Mouse (Mus musculus): ENCODE measurements around the gene Mdm2. TPM values are rescaled to one million over a fixed set of nuclear protein-coding genes. Genes with fewer than 3 reads are reported as not detected.
"Not testable (repeated sequence)": the region's sequence is repeated elsewhere in the genome, so short reads cannot be mapped to it uniquely, and the experiment has no call there.

Gene Mdm2
- total and polyA plus RNA-seq, 2 experiments from 2014 or later = 28.7 to 65.1 TPM

- ATAC-seq (ENCODE audit: low FRiP score) (peak; percentile 97), DNase-seq (ENCODE audit: low spot score) (peak; percentile 95)
- Histone ChIP-seq H3K27me3 (ENCODE audit: insufficient read depth, low read length) (no peaks in the 10 kb centered on the region), H3K36me3 (ENCODE audit: insufficient read depth, low read length) (peaks cover 9% of the 10 kb centered on the region), H3K4me2 (ENCODE audit: low read depth, low read length, poor library complexity, severe bottlenecking) (peak within 1 kb of the TSS; percentile 61), H3K4me1 (ENCODE audit: insufficient read depth, low read length) (peaks cover 9% of the 10 kb centered on the region; the same call in 1 of the 2 replicates), H3K4me3 (ENCODE audit: low read depth, low read length) (peak within 1 kb of the TSS; percentile 55), H3K9ac (replicated peaks; ENCODE audit: low read length, poor library complexity, severe bottlenecking) (peak within 1 kb of the TSS; percentile 63), H3K9me3 (ENCODE audit: low read length) (no peaks in the 10 kb centered on the region), H3K27ac (ENCODE audit: low read depth, low read length) (peak within 1 kb of the TSS; percentile 51; the same call in 1 of the 2 replicates)
- 15% methylated on average over 44 of the region's 46 CpGs for WGBS
- no peak for TF ChIP-seq CTCF (IDR thresholded peaks at IDR 0.05)
Measured at GRCm38 (mm10) chr10:117746297-117746883, 35.8 kb upstream of the Mdm2 start, which contains the start of gene Slc35e3. TSS of gene Slc35e3 (minus strand) at chr10:117746365.

GRCm38 (mm10) chr10:117745570-117746296 is 35.2 kb upstream of the Mdm2 start:
- not testable (repeated sequence) for H3K27me3 ChIP-seq (ENCODE audit: insufficient read depth, low read length); H3K4me1 ChIP-seq (ENCODE audit: insufficient read depth, low read length); DNase-seq (ENCODE audit: low spot score); H3K9me3 ChIP-seq (ENCODE audit: low read length); H3K36me3 ChIP-seq (ENCODE audit: insufficient read depth, low read length)
- Histone ChIP-seq H3K4me3 (ENCODE audit: low read depth, low read length) (peak overlapping the region; percentile 55), H3K9ac (replicated peaks; ENCODE audit: low read length, poor library complexity, severe bottlenecking) (peak overlapping the region; percentile 63), H3K27ac (ENCODE audit: low read depth, low read length) (peak overlapping the region; percentile 51; the same call in 1 of the 2 replicates), H3K4me2 (ENCODE audit: low read depth, low read length, poor library complexity, severe bottlenecking) (peak overlapping the region; percentile 61)
- ATAC-seq (ENCODE audit: low FRiP score) = peak; percentile 65
- under 1% methylated on average over 14 of the region's 46 CpGs for WGBS

GRCm38 (mm10) chr10:117743917-117744316 is 33.4 kb upstream of the Mdm2 start:
- ATAC-seq (ENCODE audit: low FRiP score) (no peak), DNase-seq (ENCODE audit: low spot score) (no peak)
- 80% methylated on average over 4 of the region's 4 CpGs for WGBS
- Histone ChIP-seq H3K4me2 (ENCODE audit: low read depth, low read length, poor library complexity, severe bottlenecking) (peak overlapping the region; percentile 61; the same call in 1 of the 2 replicates), H3K4me3 (ENCODE audit: low read depth, low read length) (no peak overlapping the region), H3K9me3 (ENCODE audit: low read length) (no peaks in the 10 kb centered on the region), H3K4me1 (ENCODE audit: insufficient read depth, low read length) (peaks cover 9% of the 10 kb centered on the region; the same call in 1 of the 2 replicates), H3K27me3 (ENCODE audit: insufficient read depth, low read length) (no peaks in the 10 kb centered on the region), H3K27ac (ENCODE audit: low read depth, low read length) (no peak overlapping the region), H3K36me3 (ENCODE audit: insufficient read depth, low read length) (peaks cover 17% of the 10 kb centered on the region), H3K9ac (replicated peaks; ENCODE audit: low read length, poor library complexity, severe bottlenecking) (no peak overlapping the region)
- TF ChIP-seq CTCF (IDR thresholded peaks at IDR 0.05) = no peak

GRCm38 (mm10) chr10:117743182-117743581 is 32.6 kb upstream of the Mdm2 start:
- 89% methylated on average over 2 of the region's 2 CpGs for WGBS
- Histone ChIP-seq H3K4me1 (ENCODE audit: insufficient read depth, low read length) (peaks cover 9% of the 10 kb centered on the region; the same call in 1 of the 2 replicates), H3K9ac (replicated peaks; ENCODE audit: low read length, poor library complexity, severe bottlenecking) (no peak overlapping the region), H3K27ac (ENCODE audit: low read depth, low read length) (no peak overlapping the region), H3K36me3 (ENCODE audit: insufficient read depth, low read length) (peaks cover 22% of the 10 kb centered on the region), H3K9me3 (ENCODE audit: low read length) (no peaks in the 10 kb centered on the region), H3K27me3 (ENCODE audit: insufficient read depth, low read length) (no peaks in the 10 kb centered on the region), H3K4me3 (ENCODE audit: low read depth, low read length) (no peak overlapping the region), H3K4me2 (ENCODE audit: low read depth, low read length, poor library complexity, severe bottlenecking) (no peak overlapping the region)
- no peak for TF ChIP-seq CTCF (IDR thresholded peaks at IDR 0.05)
- ATAC-seq (ENCODE audit: low FRiP score) (no peak), DNase-seq (ENCODE audit: low spot score) (no peak)

- ATAC-seq (ENCODE audit: low FRiP score) (no peak), DNase-seq (ENCODE audit: low spot score) (no peak)
- TF ChIP-seq CTCF (IDR thresholded peaks at IDR 0.05) = no peak
- 95% methylated on average over 4 of the region's 4 CpGs for WGBS
- H3K4me1 ChIP-seq (ENCODE audit: insufficient read depth, low read length) = peaks cover 9% of the 10 kb centered on the region; the same call in 1 of the 2 replicates
- no peak overlapping the region for H3K4me3 ChIP-seq (ENCODE audit: low read depth, low read length)
- H3K36me3 ChIP-seq (ENCODE audit: insufficient read depth, low read length) = peaks cover 25% of the 10 kb centered on the region
- H3K9ac ChIP-seq (replicated peaks; ENCODE audit: low read length, poor library complexity, severe bottlenecking) = no peak overlapping the region
- no peaks in the 10 kb centered on the region for H3K9me3 ChIP-seq (ENCODE audit: low read length)
- no peak overlapping the region for H3K4me2 ChIP-seq (ENCODE audit: low read depth, low read length, poor library complexity, severe bottlenecking)
- H3K27me3 ChIP-seq (ENCODE audit: insufficient read depth, low read length) = no peaks in the 10 kb centered on the region
- no peak overlapping the region for H3K27ac ChIP-seq (ENCODE audit: low read depth, low read length)
Measured at GRCm38 (mm10) chr10:117742618-117743017, 32.1 kb upstream of the Mdm2 start.

Data from midbrain, postnatal 0 days (tissue).